Mouse (Mus musculus) brain, embryonic 14.5 days (tissue): ENCODE results near the gene Ren1. TPM values are rescaled to one million over a fixed set of nuclear protein-coding genes. Genes with fewer than 3 reads are reported as not detected.

Source experiments
- DNase-seq: peaks from one replicate; pipeline ENCODE4 v3.0.0-alpha.2; 2011; ENCODE audit warnings: low read depth
- CTCF ChIP-seq: fragments of 200-500 bp; IDR thresholded peaks from 2 replicates; pipeline ENCODE4 v1.5.1; 2012; ENCODE audit warnings: inconsistent platforms, mild to moderate bottlenecking, moderate library complexity, borderline replicate concordance; ENCODE audit not compliant: insufficient read depth, insufficient read length; ENCODE audit errors: extremely low read depth
- POLR2A ChIP-seq: fragments of 200-500 bp; IDR thresholded peaks from 2 replicates; pipeline ENCODE4 v1.6.1; 2012; ENCODE audit warnings: mild to moderate bottlenecking, inconsistent platforms, borderline replicate concordance; ENCODE audit not compliant: poor library complexity, insufficient read depth, insufficient read length, severe bottlenecking; ENCODE audit errors: extremely low read depth
- polyA plus RNA-seq: library from polyadenylated mRNA; depleted of rRNA; stranded (reverse); fragments of >200 nt; gene quantifications from 2 replicates; pipeline ENCODE4 v1.2.3, GENCODE M21; 2012

Gene Ren1
- polyA plus RNA-seq, 1 experiment, result 4.5 TPM

- TF ChIP-seq POLR2A (no peak), CTCF (no peak)
- no peak for DNase-seq
Measured at GRCm38 (mm10) chr1:133382552-133383155, 32.3 kb downstream of the Ren1 start.

GRCm38 (mm10) chr1:133383157-133383783 is 33.0 kb downstream of the Ren1 start:
- TF ChIP-seq CTCF (no peak), POLR2A (no peak)
- no peak for DNase-seq

GRCm38 (mm10) chr1:133385506-133385905 is 35.2 kb downstream of the Ren1 start:
- TF ChIP-seq POLR2A (no peak), CTCF (peak; percentile 87)
- peak; percentile 82 for DNase-seq

GRCm38 (mm10) chr1:133386209-133386608 is 35.9 kb downstream of the Ren1 start:
- no peak for DNase-seq
- no peak for TF ChIP-seq POLR2A
- no peak for TF ChIP-seq CTCF

- DNase-seq, result no peak
- TF ChIP-seq POLR2A, result no peak
- no peak for TF ChIP-seq CTCF
Measured at GRCm38 (mm10) chr1:133387539-133388268, 37.4 kb downstream of the Ren1 start.

- TF ChIP-seq POLR2A (no peak), CTCF (no peak)
- DNase-seq, result no peak
Measured at GRCm38 (mm10) chr1:133394702-133395101, 44.4 kb downstream of the Ren1 start.

GRCm38 (mm10) chr1:133396693-133397092 is 46.4 kb downstream of the Ren1 start:
- TF ChIP-seq CTCF, result no peak
- no peak for TF ChIP-seq POLR2A

GRCm38 (mm10) chr1:133397094-133397482 is 46.8 kb downstream of the Ren1 start:
- no peak for TF ChIP-seq CTCF
- TF ChIP-seq POLR2A, result no peak
- DNase-seq, result no peak

More at GRCm38 (mm10) chr1:133396693-133397092, 46.4 kb downstream of the Ren1 start:
- DNase-seq, result no peak

- peak; percentile 83 for DNase-seq
- TF ChIP-seq POLR2A (no peak), CTCF (no peak)
Measured at GRCm38 (mm10) chr1:133397483-133398237, 47.4 kb downstream of the Ren1 start.

- TF ChIP-seq POLR2A (no peak), CTCF (no peak)
Measured at GRCm38 (mm10) chr1:133400014-133400725, 49.9 kb downstream of the Ren1 start.

GRCm38 (mm10) chr1:133404005-133404404 is 53.7 kb downstream of the Ren1 start:
- DNase-seq, result no peak
- TF ChIP-seq CTCF (no peak), POLR2A (no peak)

More at GRCm38 (mm10) chr1:133400014-133400725, 49.9 kb downstream of the Ren1 start:
- DNase-seq, result no peak

GRCm38 (mm10) chr1:133406614-133407013 is 56.3 kb downstream of the Ren1 start:
- no peak for DNase-seq
- no peak for TF ChIP-seq POLR2A
- no peak for TF ChIP-seq CTCF
